Mouse (Mus musculus): Measurements from ENCODE around the gene Dscam.
A peak's percentile ranks its signal among the peaks of the same experiment; 100 is the strongest.

The Dscam gene

DNA sequence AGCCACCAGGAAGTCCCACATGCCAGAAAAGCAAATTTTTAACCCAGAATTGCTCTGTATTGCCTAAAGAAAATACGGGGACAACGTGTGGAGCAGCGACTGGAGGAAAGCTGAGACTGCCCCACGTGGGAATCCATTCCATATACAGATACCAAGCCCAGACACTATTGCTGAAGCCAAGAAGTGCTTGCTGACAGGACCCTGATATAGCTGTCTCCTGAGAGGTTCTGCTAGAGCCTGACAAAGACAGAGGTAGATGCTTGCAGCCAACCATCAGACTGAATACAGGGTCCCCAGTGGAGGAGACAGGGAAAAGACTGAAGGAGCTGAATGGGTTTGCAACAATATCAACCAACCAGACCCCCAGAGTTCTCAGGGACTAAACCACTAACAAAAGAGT is 293.3 kb downstream of the Dscam start:
- no peak for DNase-seq (ENCODE audit: low read depth)

DNA sequence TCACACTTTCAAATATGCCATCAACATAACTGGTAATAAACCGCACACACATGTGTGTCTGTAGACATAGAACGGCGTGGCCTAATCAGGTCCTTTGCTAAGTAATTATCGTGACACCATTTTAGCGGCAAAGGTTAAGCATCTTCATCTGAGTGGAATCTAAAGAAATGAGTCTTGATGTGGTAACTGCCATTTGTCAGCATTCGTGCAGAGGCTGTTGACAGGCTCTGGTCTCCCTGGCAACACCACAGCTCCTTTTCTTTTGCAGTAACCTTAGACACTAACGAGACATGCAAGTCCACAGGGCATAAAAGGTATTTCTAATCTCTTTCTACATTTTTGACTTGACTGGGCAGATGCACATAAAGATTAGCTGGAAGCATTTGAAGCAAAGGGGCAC is 297.8 kb downstream of the Dscam start:
- DNase-seq (ENCODE audit: low read depth), result no peak

DNA sequence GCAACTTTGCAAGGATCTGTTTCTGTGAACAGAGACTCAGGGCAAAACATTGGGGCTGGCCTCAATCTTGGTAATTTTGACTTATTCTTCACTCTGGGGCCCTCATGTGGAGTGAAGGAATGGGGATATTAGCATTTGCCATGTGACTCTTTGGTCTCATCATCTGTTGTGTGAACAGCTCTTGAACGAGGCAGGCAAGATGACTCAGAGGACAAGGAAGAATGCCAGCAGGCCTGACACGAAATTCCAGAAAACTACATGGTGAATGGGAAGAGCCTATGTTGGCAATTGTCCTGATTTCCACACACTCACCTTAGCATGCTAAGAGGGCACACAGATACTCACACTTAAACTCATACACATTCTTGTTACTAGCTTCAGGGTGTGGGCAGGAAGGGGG is 313.0 kb downstream of the Dscam start:
- DNase-seq (ENCODE audit: low read depth), result no peak

DNA sequence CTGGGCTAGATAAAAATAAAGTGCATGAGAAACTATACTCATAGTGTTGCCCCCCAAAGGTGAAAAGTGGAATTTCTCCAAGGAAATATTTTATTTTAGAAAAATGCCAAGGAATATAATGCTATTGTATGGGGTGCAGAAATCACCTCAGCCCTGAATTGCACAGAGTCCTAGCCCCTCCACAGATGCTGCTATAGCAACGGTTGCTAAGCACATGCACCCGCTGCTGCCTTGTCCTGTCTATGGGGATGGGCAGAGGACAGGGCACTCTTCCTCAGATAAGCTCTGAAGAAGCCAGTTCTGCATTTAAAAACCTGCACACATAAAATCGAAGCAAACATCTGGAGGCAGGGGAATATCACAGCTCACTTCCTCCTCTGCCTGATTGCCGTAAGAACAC is 315.5 kb downstream of the Dscam start:
- DNase-seq (ENCODE audit: low read depth), result no peak

DNA sequence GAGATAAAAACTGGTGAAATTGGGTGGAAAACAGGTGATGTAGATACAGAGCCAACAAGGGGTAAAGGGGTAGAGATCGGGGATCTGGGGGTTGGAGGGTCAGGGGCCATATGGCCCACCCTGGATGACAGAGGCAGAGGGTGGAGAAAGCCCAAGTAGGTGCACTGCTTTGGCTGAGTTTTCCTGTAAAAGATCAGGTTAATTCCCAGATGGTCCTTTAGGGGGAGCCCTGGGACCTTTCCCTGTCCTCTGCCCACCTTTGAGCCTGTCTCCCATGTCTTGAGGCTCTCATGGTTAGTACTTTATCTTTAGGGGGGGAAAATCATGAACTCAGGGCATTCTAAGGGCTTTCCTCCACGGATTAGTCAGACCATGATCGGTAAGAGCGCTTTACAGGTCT is 318.2 kb downstream of the Dscam start:
- DNase-seq (ENCODE audit: low read depth), result peak; percentile 45

DNA sequence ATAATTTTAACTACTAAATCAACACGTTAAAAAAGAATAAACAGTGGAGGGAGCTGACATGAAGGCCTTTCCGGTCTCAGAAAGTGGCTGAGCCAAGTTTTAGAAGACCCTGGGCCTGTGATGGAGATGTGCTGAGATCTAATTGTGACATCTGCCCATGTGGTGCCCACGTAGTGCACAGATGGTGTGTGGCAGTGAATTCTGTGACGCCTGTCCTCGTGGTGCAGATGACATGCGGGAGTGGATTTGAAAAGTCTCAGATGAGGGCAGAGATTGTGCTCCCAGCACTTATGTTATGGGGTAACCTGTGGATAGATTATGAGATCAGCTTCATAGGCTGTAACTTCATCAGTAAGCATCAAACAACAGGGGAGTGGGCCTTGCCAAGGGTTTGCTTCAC is 321.6 kb downstream of the Dscam start:
- no peak for DNase-seq (ENCODE audit: low read depth)

DNA sequence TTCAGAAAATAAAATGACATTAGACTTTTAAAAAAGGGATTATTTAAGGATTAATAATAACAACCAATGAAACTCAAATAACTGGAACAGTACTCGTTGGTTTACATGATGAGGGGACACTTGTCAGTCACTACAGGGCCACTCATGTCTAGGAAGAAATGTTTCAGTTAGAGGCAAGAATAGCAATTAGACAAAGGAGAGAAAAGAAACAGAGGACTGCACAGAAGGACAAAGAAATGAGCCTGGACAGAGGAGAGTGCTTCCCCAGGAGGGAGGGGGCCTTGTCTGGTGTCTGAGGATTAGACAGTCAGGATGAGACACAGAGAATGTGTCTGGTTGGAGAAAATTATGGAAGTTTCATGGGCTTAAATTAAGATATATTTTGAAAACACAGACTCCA is 324.0 kb downstream of the Dscam start:
- DNase-seq (ENCODE audit: low read depth), result no peak

DNA sequence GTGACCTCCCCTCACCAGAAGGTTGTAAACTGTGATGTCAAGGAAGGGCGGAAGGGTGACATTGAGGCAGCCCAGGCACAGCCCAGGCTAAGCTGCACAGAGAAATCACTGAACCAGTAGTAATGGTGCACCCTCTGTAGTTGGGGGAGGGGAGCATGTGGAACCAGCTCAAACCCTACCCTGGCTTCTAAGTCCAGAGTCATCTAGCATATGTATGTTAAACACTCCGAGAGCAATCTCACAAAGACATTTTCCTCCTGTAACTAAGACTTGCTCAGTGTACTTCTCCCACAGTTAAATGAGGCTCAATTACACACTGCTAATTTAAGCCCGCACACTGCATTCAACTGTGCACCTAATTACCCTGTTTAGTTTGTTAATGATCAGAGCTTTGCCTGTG is 324.4 kb downstream of the Dscam start:
- no peak for DNase-seq (ENCODE audit: low read depth)

DNA sequence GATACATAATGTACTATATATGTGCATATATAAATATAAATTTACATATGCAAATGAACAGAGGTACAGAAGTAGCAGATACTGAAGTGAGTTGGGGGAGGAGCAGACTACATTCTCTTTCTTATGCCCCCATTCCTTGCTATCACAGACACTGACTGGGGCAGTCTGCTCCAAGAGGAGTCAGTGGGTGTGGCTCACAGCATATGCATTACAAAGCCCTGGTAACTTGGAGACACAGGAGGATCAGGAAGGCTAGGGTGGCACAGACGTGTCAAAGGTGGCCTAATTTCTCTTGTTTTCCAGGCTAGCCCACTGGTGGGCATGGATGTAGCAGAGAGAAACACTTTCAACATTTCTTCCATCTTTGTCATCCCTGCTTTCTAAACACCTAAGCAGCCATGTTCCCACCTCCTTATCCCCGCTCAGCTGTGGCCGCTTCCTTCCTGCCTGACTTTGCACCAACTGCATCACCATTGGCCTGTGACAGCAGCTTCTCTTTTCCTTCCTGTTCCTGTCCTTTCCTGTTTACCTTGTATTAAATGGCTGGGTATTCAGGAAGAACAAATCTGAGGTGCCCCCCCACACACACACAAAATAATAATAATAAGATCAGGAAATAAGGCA is 325.0 kb downstream of the Dscam start:
- DNase-seq (ENCODE audit: low read depth), result no peak

DNA sequence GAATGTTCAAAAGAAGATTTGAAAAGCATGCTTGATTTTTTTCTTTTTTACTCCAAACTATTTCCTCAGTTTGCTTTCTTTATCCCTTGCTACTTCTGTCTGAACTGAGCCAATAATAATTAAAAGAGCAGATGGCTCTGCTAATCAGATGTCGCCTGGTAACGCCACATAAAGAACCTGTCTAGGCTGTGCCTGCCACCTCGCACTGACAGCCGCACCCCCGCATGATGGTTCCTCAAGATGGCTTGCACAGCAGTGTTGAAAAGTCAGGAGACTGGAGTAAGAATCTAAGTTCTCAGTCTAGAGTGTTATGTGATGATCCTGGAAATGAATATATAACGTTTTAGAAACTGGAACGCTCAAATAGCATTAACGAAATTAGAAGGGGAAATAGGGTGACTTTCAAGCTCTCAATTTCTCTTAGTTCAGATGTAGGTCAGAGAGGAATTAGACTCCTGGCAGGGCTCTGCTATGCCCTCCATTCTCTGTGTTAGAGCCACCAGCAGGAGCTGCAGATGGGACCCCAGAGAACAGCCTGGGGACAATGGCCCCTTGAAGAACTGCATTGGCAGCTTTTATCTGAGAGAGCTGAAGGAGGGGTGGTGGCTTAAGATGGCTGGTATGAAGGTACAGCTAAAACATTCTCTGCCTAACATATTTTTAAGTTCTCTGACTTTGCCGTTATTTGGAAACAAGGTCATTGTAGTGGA is 326.7 kb downstream of the Dscam start:
- no peak for DNase-seq (ENCODE audit: low read depth)

DNA sequence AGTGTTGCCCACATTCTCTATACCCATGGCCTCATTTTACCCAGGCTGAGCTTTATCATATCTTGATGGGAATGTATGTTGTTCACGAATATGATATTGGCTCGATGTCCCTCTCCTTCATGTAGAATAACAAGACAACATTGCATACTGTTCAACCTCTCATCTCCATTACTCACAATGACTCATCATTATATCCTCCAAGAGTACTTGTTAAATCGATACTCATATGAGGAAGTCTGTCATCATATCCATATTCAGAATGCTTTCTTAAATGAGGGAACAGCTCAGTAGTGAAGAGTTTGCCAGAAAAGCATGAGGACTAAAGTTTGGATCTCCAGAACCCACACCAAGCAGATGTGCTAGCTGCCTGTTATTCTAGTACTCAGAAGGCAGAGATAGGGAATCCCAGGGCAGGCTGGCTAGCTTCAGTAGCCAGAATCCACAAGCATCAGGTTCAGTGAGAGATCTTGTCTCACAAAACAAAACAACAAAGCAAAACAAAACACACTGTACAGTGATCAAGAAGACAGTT is 327.7 kb downstream of the Dscam start:
- DNase-seq (ENCODE audit: low read depth), result no peak

DNA sequence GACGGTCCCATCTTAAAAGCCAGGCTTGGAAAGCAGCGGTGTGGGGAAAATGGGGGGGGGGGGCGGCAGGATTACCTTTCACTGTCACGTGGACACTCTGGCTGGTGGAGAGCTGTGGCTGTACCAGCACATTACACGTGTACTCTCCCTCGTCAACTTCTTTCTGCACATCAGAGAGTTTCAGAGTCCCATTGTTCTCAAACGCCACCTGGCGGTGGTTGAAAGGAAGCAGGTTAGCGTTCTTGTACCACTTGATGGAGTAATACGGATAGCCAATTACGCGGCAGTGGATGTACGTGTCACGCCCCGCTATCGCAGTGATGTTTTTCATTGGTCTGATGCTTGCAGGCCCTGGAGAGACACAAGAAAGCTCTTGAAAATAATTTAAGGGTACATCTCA is 350.9 kb downstream of the Dscam start:
- DNase-seq (ENCODE audit: low read depth), result peak; percentile 81

DNA sequence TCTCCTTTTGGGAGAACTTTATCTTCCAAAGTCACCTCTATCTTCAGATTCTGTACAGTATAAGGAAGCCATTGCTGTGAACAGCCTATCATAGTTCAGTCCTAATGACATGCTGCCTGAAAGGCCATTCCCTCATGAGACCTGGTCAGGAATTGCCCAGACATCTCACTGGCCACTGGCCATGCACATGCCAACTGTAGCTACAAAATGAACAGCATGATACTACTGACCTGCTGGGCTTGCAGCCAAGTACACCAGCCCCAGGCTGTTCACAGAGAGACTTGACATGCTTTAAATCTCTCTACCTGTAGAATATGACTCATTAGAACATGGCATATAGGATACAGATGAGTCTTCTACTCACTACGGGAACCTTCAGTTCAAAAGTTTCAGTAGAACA is 364.3 kb downstream of the Dscam start:
- DNase-seq (ENCODE audit: low read depth), result no peak

DNA sequence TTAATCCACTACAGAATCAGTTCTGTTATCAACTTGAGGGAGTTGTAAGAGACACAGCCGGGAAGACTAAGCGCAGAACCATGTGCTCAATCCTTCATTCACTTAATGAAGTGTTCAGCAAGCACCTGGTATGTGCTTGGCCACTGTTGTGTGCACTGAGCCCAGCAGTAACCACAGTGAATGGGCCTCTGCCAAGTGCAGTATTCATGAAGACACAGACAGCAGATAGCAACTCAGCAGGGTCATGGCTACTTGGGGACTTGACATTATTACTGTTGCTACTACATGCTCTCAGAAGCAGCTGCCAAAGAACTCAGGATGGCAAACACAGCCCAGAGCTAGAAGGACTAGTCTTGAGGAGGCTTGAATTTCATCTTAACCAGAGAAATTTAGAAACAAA is 367.9 kb downstream of the Dscam start:
- DNase-seq (ENCODE audit: low read depth), result no peak

DNA sequence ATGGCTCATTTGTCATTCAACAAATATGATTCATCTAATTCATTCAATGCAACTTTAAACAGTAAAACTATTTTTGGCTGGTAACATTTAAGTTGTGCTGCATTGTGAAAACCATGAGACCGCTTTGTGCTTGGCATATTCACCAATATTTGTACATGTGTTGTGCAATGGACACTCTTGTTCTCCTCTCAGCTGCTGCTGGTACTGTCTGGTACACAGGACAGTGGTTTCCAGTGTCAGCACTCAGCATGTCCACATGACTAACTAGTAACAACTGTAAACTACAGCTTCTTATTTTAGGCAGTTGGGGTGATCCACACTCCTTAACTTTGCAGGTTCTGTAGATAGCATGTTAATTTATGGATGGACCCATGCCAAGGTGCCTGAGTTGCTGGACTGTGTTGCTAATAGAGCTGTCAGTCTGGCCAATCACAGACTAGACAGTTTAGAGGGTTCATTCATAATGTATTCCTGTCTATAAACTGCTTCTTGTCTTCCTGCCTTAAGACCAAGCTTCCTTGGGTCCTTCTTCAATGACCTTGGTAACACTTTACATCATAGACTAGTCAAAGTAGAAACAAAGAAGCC is 368.8 kb downstream of the Dscam start:
- DNase-seq (ENCODE audit: low read depth), result no peak

DNA sequence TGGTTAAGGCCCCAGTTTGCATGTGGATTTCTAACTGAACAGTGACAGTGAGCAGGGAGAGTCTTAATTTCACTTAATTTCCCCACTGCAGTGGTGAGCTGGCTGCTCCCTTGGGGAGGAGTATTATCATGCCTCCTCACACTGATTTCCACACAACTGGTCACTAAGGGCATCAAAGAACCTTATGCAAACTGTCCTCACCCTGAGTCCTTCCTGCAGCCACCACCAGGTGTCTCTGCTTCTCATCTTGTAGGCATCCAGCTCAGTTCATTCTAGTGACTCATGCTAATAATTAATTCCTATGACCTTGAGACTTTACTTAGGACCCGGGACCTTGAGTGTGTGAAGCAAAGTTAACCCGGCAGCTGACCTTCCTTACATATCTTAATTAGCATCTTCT is 375.1 kb downstream of the Dscam start:
- DNase-seq (ENCODE audit: low read depth), result peak; percentile 47

DNA sequence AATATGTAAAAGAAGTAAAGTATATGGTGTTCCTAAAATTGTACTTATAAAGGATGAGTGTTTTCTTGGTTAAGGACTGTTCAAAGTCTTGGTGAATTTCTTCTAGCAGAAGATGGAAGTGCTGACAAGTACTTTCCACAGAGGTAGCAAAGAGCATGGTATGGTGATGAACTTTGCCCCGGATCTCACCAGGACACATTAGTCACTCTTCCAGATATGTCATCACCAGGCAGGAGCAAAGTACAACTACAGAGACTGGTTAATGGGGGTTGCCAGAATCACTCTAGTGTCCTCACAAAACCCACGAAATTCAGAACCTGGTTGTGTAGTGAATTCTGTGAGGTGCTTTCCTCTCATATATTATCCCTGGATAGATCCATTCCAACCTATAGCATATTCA is 379.2 kb downstream of the Dscam start:
- DNase-seq (ENCODE audit: low read depth), result no peak

DNA sequence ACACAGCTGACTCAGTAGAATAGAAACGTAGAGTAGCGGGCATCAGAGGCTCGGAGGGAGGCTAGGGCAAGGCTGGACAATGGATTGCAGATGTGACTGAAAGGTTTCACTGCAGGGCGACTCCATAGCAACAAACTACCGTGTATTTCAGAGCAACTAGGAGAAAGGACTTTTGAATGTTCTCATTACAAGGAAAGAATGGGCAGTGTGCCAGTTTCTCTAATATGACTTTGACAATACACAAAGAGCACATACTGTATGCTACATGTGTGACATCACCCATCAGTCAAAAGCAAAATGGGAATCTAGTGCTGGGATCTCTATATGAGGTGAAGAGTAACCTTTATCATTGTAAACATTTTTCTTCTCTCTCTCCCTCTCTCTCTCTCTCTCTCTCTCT is 382.3 kb downstream of the Dscam start:
- no peak for DNase-seq (ENCODE audit: low read depth)

DNA sequence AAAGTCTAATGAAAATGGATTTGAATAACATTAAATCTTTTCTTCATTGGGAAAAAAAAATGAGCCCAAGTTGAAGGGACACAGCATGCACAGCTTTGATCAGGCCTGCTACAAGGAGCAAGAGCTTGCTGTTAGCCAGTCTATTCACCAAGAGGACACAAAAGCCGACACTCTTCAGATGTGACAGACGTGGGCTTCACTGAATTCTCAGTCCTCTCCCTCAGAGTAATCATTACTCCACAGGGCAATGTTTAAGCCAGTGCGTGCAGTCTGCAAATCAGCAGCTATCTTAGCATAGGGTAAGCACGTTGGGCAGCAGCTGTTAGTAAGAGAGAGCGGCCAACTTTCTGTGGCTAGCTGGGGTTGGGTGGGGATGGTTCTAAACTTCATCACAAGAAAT is 391.5 kb downstream of the Dscam start:
- DNase-seq (ENCODE audit: low read depth), result no peak

DNA sequence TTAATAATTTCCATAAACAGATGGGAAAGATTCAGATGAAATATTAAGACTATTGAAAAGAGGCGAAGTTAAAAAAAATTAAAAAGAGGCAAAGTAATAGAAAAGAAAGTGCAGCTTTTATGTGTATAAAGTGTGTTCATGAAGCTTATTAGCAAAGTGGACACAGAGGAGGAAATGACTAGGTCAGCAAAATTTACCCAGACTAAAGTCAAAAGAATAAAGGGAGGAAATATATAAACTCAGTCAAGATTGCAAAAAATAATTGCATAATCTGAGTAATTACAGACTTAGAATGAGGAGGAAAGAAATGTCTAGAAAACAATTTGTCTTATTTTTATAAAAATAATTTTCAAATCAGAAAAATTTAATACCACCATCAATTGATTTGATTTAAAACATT is 396.3 kb downstream of the Dscam start:
- no peak for DNase-seq (ENCODE audit: low read depth)

DNA sequence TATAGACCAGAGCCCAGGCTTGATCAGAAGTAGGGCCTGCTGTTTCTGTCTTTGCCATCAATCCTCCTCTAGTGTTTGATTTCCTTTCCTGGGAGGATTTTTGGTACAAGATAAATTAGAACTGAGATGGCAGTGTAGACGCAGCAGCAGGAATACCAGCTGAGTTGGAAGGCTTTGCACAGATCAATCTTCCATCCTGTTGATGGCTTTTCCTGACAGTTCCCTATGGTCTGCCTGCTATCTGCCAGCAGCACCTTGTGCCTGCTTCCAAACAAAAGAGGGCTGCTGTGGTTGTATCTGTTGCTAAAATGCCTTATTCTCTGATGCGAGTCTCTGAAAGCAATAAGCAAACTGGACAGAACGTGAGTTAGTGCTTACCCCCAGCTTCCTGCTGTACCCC is 402.6 kb downstream of the Dscam start:
- no peak for DNase-seq (ENCODE audit: low read depth)

DNA sequence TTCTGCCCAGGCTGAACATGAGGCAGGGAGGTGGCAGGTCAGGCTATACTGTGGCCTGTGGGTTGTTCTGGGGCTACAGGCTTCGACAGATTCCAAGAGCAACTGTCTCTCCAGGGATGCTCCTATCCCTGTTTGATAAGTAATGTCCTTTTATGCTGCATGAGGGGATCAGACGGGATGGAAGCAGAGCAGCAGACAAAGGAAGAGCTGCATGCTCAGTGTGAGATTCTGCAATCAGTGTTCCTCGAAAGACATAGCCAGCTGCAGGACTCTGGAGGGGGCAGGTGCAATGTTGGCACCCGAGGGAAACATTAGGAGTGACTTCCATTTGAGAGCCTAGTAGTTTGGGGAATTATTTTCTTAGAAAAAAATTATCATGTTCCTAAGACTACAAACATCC is 403.0 kb downstream of the Dscam start:
- DNase-seq (ENCODE audit: low read depth), result no peak

DNA sequence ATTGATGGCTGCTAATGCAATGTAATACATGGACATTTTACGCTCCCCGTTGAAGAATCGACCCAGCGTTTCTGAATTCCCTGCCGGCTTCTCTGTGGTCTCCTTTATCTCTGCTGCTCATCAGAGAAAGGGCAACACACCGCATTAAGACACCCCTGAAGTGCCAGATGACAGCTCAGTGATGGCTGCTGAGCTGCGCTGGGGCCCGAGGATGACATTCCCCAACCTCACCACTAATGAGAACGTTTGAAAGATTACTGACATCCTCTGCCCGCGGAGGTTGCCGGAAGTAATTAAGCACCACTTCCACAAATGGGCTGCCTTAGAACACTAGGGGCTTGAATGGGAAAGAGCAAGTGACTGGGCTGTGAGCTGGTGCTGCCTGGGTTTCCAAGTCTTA is 409.3 kb downstream of the Dscam start:
- no peak for DNase-seq (ENCODE audit: low read depth)

Data from 416B (cell line).